Mouse (Mus musculus) urinary bladder, postnatal 25 days (tissue): ENCODE measurements around the gene Parp9.
"Not testable (repeated sequence)": the region's sequence is repeated elsewhere in the genome, so short reads cannot be mapped to it uniquely, and the experiment has no call there.

Experiments
- DNase-seq: peaks from one replicate; pipeline ENCODE4 v3.0.0; 2022; ENCODE audit warnings: low spot score

Gene Parp9

DNA sequence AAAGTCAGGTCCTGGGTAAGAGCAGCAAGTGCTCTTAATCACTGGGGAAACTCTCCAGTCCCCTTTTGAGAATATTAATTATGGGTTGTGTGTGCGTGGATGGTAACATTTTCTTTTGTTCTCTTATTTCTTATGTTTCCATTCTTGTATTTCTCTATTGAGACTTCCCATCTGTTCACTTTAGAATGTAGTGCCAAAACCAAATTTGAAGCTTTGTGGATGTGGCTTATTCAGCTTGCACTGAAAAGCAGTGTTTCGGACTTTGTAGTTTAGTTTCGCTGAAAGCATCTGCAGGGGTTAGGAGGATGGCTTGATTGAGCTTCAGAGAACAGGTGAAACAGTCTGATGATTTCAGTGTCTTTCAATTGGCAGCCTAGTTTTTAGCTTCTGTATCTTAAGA, 55.0 kb downstream of the Parp9 start:
- no peak for DNase-seq

DNA sequence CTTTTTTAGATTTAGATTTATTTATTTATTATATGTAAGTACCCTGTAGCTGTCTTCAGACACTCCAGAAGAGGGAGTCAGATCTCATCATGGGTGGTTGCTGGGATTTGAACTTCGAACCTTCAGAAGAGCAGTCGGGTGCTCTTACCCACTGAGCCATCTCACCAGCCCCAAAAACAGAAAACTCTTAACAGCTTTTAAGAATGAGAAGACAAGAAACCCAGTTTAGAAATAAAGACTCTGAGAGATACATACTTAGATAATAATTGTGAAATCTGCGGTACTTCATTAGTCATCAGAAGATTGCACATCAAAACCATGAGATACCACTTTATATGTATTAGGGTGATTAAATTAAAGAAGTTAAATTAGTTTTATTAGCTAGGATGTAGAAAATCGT, 60.6 kb downstream of the Parp9 start:
- not testable (repeated sequence) for DNase-seq

DNA sequence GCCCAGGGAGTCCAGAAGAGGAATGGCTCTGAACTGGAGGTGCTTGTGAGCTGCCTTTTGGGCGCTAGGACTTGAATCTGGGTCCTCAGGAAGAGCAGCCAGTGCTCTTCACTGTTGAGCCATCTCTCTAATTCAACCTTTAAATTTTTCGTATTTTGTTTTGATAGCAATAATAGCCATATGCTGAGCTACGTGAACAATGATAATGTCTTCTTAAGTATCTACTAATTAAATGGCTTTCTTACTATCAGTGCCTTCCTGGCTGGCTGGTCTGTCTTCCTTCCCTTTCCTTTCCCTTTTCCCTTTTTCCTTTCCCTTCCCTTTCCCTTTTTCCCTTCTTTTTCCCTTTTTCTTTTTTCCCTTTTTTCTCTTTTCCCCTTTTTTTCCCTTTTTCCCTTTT, 70.1 kb downstream of the Parp9 start:
- no peak for DNase-seq

DNA sequence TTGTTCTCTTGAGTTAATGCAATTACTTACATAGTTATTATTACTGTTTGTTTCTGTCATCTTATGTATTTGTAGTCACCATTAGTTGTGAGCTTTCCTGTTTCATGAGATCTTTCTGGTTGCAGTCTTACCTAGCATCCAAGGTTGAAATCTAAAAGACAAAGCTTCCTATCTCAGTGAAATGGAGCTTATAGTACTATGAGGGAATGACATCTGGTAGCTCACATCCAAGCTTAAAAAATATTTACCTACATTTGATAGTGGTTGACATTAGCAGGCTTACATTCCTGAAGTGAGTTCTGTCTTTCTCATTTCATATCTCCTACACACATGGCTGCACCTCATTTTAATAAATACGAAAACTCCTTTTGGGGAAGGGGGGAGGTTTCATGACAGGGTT, 78.1 kb downstream of the Parp9 start:
- no peak for DNase-seq
